Mouse (Mus musculus) adrenal gland, postnatal 4 days (tissue): Measurements from ENCODE around the gene Ehmt2. TPM values are rescaled to one million over a fixed set of nuclear protein-coding genes. Genes with fewer than 3 reads are reported as not detected.
A peak's percentile ranks its signal among the peaks of the same experiment; 100 is the strongest.
"Not testable (repeated sequence)": the region's sequence is repeated elsewhere in the genome, so short reads cannot be mapped to it uniquely, and the experiment has no call there.

Experiments
- DNase-seq, 2 experiments: peaks; one replicate each; pipeline ENCODE4 v3.0.0; 2021 to 2022; ENCODE audit warnings: low spot score in 2 of 2, mixed read lengths in 2 of 2
- microRNA-seq: library from miRNA; unstranded; fragments of <30 nt; microRNA quantifications from one replicate; pipeline ENCODE4 v1.2.0, GENCODE M21; 2021
- total RNA-seq, 2 experiments: library from RNA; stranded (reverse); gene quantifications; 2 replicates each; pipeline ENCODE4 v1.2.3; 2021

Ehmt2 gene
- total RNA-seq, 2 experiments from 2014 or later, result 214 to 215 TPM

GRCm38 (mm10) chr17:34951636-34952377, 53.5 kb downstream of the Ehmt2 start:
- no peak for DNase-seq

GRCm38 (mm10) chr17:34952378-34953040, 54.2 kb downstream of the Ehmt2 start:
- DNase-seq, result peak; percentile 48 to 62

DNA sequence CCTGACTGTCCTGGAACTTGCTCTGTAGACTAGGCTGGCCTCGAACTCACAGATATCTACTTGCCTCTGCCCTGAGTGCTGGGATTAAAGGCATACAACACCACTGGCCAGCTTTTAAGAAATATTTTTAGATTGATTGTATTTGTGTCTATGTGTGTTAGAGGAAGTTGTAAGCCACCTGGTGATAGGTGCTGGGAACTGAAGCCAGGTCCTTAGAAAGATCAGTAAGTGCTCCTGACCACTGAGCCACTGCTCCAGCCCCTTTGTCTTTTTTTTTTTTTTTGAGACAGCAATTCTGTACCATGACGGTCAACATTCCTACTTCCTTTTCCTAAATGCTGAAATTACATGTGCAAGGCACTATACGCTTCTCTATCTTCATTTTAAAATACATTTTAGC, 55.0 kb downstream of the Ehmt2 start:
- no peak for DNase-seq

DNA sequence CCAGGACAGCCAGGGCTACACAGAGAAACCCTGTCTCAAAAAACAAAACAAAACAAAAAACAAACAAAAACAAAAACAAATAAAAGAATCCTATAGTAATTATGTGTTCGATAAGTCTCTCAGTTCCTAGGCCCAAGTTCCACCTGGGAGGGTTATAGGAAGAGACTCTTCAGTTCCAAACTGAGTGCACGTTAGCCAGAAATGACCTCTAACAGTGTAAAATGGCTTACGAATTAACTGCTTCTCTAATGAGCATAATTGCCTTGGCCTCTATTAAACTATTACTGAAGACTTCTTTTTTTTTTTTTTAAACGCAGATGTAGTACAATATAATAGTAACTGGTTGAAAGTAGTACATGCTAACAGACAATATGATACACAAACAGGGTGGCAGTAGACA, 55.6 kb downstream of the Ehmt2 start:
- no peak for DNase-seq

DNA sequence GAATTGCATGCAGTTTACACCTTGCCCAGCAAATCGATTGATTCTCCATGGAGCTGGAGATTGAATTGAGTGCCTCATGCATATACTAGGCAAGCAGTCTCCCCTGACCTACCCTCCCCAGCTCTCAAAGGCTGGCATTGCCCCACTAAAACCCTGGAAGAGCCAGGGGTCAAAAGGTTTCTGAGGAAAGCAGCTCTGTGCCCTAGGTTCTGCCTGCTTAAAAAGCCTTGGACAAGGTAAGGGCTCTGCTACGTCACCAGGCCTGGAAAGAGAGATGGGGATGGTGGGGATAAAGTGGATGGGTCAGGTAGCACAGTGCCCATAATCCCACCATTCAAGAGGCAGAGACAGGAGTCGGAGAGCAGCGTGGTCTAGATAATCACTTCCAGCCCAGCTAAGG, 56.6 kb downstream of the Ehmt2 start:
- DNase-seq, result no peak

DNA sequence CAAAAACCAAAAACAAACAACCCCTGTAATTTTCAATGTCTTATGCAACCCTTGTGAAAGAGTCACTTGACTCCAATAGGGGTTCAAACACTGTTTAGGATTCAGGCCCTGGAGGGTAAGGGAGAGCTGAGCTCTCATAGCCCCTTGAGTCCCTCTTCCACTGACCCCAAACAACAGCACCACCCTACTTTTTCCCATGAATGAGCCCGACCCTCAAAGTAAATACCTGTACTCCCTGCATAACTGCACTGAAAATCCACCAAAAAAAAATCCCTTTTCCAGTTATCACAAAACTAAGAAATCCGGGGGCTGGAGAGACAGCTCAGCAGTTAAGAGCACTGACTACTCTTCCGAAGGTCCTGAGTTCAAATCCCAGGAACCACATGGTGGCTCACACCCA, 57.6 kb downstream of the Ehmt2 start:
- no peak for DNase-seq

DNA sequence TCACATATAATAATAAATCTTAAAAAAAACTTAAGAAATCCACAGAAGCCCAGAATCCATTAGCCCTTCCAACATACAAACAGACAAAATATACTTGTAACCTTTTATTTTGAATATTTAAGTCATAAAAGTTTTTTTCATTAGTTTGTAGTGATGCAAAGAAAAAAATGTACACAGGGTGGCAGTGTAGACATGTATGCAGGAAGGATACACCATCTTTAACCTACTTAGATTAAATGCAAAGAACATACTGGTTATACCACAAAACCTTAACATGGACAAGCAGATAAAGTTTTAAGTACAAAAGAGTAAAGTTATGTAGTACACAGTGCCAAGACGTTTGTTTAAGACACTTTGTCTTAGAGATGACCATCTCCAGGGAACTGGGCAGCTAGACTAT, 58.1 kb downstream of the Ehmt2 start:
- no peak for DNase-seq

- DNase-seq, result not testable (repeated sequence)
These were observed 59.0 kb downstream of the Ehmt2 start for GRCm38 (mm10) chr17:34957291-34957690.

DNA sequence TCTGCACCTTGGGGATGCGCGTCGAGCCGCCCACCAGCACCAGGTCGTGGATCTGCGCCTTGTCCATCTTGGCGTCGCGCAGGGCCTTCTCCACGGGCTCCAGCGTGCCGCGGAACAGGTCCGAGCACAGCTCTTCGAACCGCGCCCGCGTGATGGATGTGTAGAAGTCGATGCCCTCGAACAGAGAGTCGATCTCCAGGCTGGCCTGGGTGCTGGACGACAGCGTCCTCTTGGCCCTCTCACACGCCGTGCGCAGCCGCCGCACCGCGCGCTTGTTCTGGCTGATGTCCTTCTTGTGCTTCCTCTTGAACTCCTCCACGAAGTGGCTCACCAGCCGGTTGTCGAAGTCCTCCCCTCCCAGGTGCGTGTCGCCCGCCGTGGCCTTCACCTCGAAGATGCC, 59.7 kb downstream of the Ehmt2 start:
- not testable (repeated sequence) for DNase-seq

DNA sequence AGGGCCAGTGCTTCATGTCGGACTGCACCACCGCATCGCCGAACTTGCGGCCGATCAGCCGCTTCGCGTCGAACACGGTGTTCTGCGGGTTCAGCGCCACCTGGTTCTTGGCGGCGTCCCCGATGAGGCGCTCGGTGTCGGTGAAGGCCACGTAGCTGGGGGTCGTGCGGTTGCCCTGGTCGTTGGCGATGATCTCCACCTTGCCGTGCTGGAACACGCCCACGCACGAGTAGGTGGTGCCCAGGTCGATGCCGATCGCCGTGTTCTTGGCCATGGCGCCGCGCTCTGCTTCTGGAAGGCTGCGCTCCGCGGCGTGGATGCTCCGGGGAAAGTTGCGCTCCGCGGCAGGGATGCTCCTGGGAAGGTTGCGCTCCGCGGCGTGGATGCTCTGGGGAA, 60.5 kb downstream of the Ehmt2 start:
- not testable (repeated sequence) for DNase-seq

DNA sequence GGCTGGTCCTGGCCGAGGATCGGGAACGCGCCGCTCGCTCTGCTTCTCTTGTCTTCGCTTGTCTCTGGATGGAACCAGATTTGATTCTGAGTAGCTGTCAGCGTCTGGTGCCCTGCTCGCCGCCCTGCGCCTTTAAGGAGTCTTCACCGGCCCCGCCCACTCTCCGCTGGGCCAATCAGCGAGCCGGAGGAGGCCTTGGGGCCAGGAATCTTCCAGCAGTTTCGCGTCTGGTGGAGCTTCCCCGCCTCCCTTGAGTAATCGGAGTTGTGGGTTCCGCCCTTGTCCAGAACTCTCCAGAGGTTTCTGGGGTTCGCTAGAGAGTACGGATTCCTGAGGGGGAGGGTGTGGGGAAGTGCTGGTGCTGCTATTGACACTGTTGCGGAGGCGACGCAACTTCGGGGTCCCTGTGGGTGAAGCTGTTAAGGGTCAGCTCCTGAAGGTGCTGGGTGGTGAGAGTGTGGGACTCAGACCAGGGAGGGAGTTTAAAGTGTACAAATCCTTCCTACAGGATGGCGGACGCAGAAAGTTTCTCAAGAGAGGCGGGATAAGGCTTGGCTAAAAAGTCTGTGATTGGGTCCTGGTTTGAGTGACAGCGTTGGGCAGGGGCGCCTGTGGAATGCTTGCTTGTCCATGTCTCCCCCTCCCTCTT, 61.0 kb downstream of the Ehmt2 start, which contains the start of gene Hspa1b:
Gene Hspa1b, minus strand, starts transcription at position 109 of the 649 bp plus-strand sequence.
- DNase-seq, result peak; percentile 39 to 52

GRCm38 (mm10) chr17:34959881-34960515, 61.7 kb downstream of the Ehmt2 start:
- no peak for DNase-seq

- DNase-seq, result no peak
These were observed 62.6 kb downstream of the Ehmt2 start for GRCm38 (mm10) chr17:34960702-34961493.

- DNase-seq, result no peak
These were observed 63.9 kb downstream of the Ehmt2 start for GRCm38 (mm10) chr17:34962125-34962524.

- no peak for DNase-seq
These were observed 64.6 kb downstream of the Ehmt2 start for GRCm38 (mm10) chr17:34962841-34963240.

Small RNA genes within 50 kb of the gene (microRNA-seq; reads per million reads assigned to microRNA genes)
- not detected for gene Mir6972

Other genes starting within 250 kb of the Ehmt2 start
- 10 to 100 TPM; 29.4 to 33.0 TPM for gene Tnxb, start 227.9 kb upstream of the Ehmt2 start, total RNA-seq
- 100 to 1,000 TPM; 105 to 151 TPM for gene C4b, start 154.6 kb upstream of the Ehmt2 start, total RNA-seq
- 1,000 to 10,000 TPM; 3,967 to 4,457 TPM for gene Cyp21a1, start 93.9 kb upstream of the Ehmt2 start, total RNA-seq
- 10 to 100 TPM; 49.1 to 49.5 TPM for gene Stk19, start 61.5 kb upstream of the Ehmt2 start, total RNA-seq
- gene Dxo, start 61.5 kb upstream of the Ehmt2 start, total RNA-seq, result 10 to 100 TPM; 72.5 to 73.2 TPM
- 10 to 100 TPM; 70.9 to 80.2 TPM for gene Skiv2l, start 48.3 kb upstream of the Ehmt2 start, total RNA-seq
- gene Nelfe, start 48.1 kb upstream of the Ehmt2 start, total RNA-seq, result 10 to 100 TPM; 58.2 to 60.6 TPM
- gene Cfb, start 36.0 kb upstream of the Ehmt2 start, total RNA-seq, result 100 to 1,000 TPM in 1 of 2 experiments, 10 to 100 TPM in 1; 18.7 to 137 TPM
- gene Zbtb12, start 19.0 kb upstream of the Ehmt2 start, total RNA-seq, result 10 to 100 TPM; 23.6 to 26.2 TPM
- gene Gm20547, start 16.4 kb upstream of the Ehmt2 start, total RNA-seq, result not detected
- gene C2, start 204 bp upstream of the Ehmt2 start, total RNA-seq, result 10 to 100 TPM; 39.5 to 50.3 TPM
- 1 to 10 TPM in 1 of 2 experiments, under 1 TPM in 1; 0.93 to 3.8 TPM for gene Slc44a4, start 16.0 kb downstream of the Ehmt2 start, total RNA-seq
- gene Neu1, start 32.8 kb downstream of the Ehmt2 start, total RNA-seq, result 10 to 100 TPM; 22.0 to 25.2 TPM
- 10 to 100 TPM; 26.9 to 33.2 TPM for gene Hspa1b, start 60.8 kb downstream of the Ehmt2 start, total RNA-seq
- not detected for gene Gm20481, start 71.4 kb downstream of the Ehmt2 start, total RNA-seq
- gene Hspa1a, start 73.7 kb downstream of the Ehmt2 start, total RNA-seq, result 10 to 100 TPM; 12.6 to 14.5 TPM
- 1 to 10 TPM in 1 of 2 experiments, under 1 TPM in 1; 0.39 to 1.3 TPM for gene Hspa1l, start 74.2 kb downstream of the Ehmt2 start, total RNA-seq
- gene Lsm2, start 83.4 kb downstream of the Ehmt2 start, total RNA-seq, result 10 to 100 TPM; 50.5 to 54.8 TPM
- 10 to 100 TPM; 77.9 to 89.1 TPM for gene Vars, start 102.5 kb downstream of the Ehmt2 start, total RNA-seq
- 1 to 10 TPM; 1.2 to 1.5 TPM for gene Vwa7, start 118.1 kb downstream of the Ehmt2 start, total RNA-seq
- 1 to 10 TPM; 3.8 to 4.1 TPM for gene Sapcd1, start 129.5 kb downstream of the Ehmt2 start, total RNA-seq
- gene Msh5, start 148.3 kb downstream of the Ehmt2 start, total RNA-seq, result 10 to 100 TPM in 1 of 2 experiments, 1 to 10 TPM in 1; 8.2 to 11.0 TPM
- 100 to 1,000 TPM; 137 to 146 TPM for gene Clic1, start 151.5 kb downstream of the Ehmt2 start, total RNA-seq
- gene Ddah2, start 160.6 kb downstream of the Ehmt2 start, total RNA-seq, result 10 to 100 TPM; 55.1 to 67.4 TPM
- gene Ly6g6c, start 166.9 kb downstream of the Ehmt2 start, total RNA-seq, result under 1 TPM; 0.31 to 0.34 TPM
- gene Mpig6b, start 167.7 kb downstream of the Ehmt2 start, total RNA-seq, result under 1 TPM; 0.22 to 0.90 TPM
- gene Ly6g6e, start 178.4 kb downstream of the Ehmt2 start, total RNA-seq, result not detected
- 1 to 10 TPM; 2.0 to 2.4 TPM for gene Ly6g6d, start 179.6 kb downstream of the Ehmt2 start, total RNA-seq
- gene Ly6g6f, start 187.1 kb downstream of the Ehmt2 start, total RNA-seq, result not detected
- 10 to 100 TPM; 92.8 to 96.8 TPM for gene Abhd16a, start 190.8 kb downstream of the Ehmt2 start, total RNA-seq
- not detected for gene Ly6g5c, start 209.8 kb downstream of the Ehmt2 start, total RNA-seq
- 1 to 10 TPM in 1 of 2 experiments, under 1 TPM in 1; 0.62 to 1.4 TPM for gene Ly6g5b, start 217.0 kb downstream of the Ehmt2 start, total RNA-seq
- 10 to 100 TPM; 14.7 TPM for gene Gpank1, start 223.0 kb downstream of the Ehmt2 start, total RNA-seq
- gene Csnk2b, start 223.6 kb downstream of the Ehmt2 start, total RNA-seq, result 100 to 1,000 TPM; 199 to 211 TPM
- gene D17H6S53E, start 227.9 kb downstream of the Ehmt2 start, total RNA-seq, result 10 to 100 TPM; 29.0 to 30.9 TPM
- gene Apom, start 233.6 kb downstream of the Ehmt2 start, total RNA-seq, result 10 to 100 TPM in 1 of 2 experiments, 1 to 10 TPM in 1; 6.9 to 54.4 TPM
- gene Bag6, start 236.7 kb downstream of the Ehmt2 start, total RNA-seq, result 100 to 1,000 TPM; 425 to 435 TPM